Mouse (Mus musculus) kidney, postnatal 36 days (tissue): ENCODE data around the gene Gm29582.
"Not testable (repeated sequence)": the region's sequence is repeated elsewhere in the genome, so short reads cannot be mapped to it uniquely, and the experiment has no call there.

ENCODE experiments used
- DNase-seq, 2 experiments: peaks; one replicate each; pipeline ENCODE4 v3.0.0; 2021 to 2022; ENCODE audit warnings: mixed read lengths in 2 of 2

Gm29582 gene

GRCm38 (mm10) chrY:30738461-30738860 is at the start of gene Gm29582:
TSS of gene Gm29582 (minus strand) at chrY:30738561.
- not testable (repeated sequence) for DNase-seq
